Mouse (Mus musculus) midbrain, embryonic 13.5 days (tissue): ENCODE measurements around the gene Ecpas. TPM values are rescaled to one million over a fixed set of nuclear protein-coding genes. Genes with fewer than 3 reads are reported as not detected.

Experiments
- ATAC-seq: fragments of 200-750 bp; cut with Nextera tagmentation; 2 replicates; pipeline ENCODE4 v1.8.0; 2017; ENCODE audit warnings: mild to moderate bottlenecking, moderate TSS enrichment, moderate library complexity
- H3K27ac ChIP-seq: fragments of 300-500 bp; sonication (generic); 2 replicates; pipeline ENCODE4 v1.5.1; 2015; ENCODE audit warnings: inconsistent platforms, mild to moderate bottlenecking, moderate library complexity
- H3K27me3 ChIP-seq: fragments of 300-500 bp; sonication (generic); 2 replicates; pipeline ENCODE4 v1.6.1; 2015; ENCODE audit warnings: mild to moderate bottlenecking, inconsistent platforms
- H3K36me3 ChIP-seq: fragments of 300-500 bp; sonication (generic); 2 replicates; pipeline ENCODE4 v1.6.1; 2015; ENCODE audit warnings: mild to moderate bottlenecking, inconsistent platforms
- H3K4me1 ChIP-seq: fragments of 300-500 bp; sonication (generic); replicated peaks from 2 replicates; pipeline ENCODE4 v1.6.1; 2015; ENCODE audit warnings: inconsistent platforms
- H3K4me2 ChIP-seq: fragments of 300-500 bp; sonication (generic); replicated peaks from 2 replicates; pipeline ENCODE4 v1.6.1; 2015; ENCODE audit warnings: moderate library complexity, mild to moderate bottlenecking, inconsistent platforms
- H3K4me3 ChIP-seq: fragments of 300-500 bp; sonication (generic); replicated peaks from 2 replicates; pipeline ENCODE4 v1.5.1; 2015; ENCODE audit warnings: mild to moderate bottlenecking, inconsistent platforms
- H3K9ac ChIP-seq: fragments of 300-500 bp; sonication (generic); replicated peaks from 2 replicates; pipeline ENCODE4 v1.6.1; 2015; ENCODE audit warnings: mild to moderate bottlenecking, inconsistent platforms
- H3K9me3 ChIP-seq: fragments of 300-500 bp; sonication (generic); 2 replicates; pipeline ENCODE4 v1.6.1; 2016; ENCODE audit warnings: mild to moderate bottlenecking, inconsistent platforms
- WGBS: fragments of 180-500 bp; shearing (Covaris S2); methylation state at CpG from one replicate; pipeline ENCODE4 v1.1.7; 2015; 5-methylcytosine and 5-hydroxymethylcytosine counted together
- polyA plus RNA-seq: library from polyadenylated mRNA; unstranded; fragments of >200 nt; fragmentation: Nextera tagmentation; extraction: Ambion mirVana; gene quantifications from 2 replicates; pipeline ENCODE4 v1.2.1, GENCODE M21; 2015

The Ecpas gene
- polyA plus RNA-seq, 1 experiment from 2014 or later: 32.0 TPM

DNA sequence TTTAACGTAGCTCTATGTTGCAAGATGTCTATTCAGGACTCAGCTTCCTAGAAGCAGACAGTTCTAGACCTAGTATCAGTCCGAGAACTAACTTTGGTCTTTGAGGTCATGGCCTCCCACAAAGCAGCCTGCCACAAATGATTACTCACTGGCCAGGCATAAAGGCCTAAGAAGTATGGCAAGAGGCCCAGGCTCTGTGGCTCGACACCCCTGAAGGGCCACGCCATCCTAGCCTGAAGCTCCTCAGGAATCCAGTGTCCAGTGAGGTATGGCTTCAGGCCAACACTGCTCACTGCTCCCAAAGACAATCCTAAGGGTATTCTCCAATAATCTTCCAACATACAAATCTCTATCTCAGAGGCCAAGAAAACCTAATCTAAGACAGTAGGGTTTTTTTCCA lies 86.6 kb downstream of the Ecpas start:
- Histone ChIP-seq H3K27me3 (no peaks in the 10 kb centered on the region), H3K27ac (no peak overlapping the region), H3K9ac (no peak overlapping the region), H3K4me2 (no peak overlapping the region), H3K36me3 (peaks cover 40% of the 10 kb centered on the region), H3K9me3 (no peaks in the 10 kb centered on the region), H3K4me1 (no peaks in the 10 kb centered on the region), H3K4me3 (no peak overlapping the region)
- WGBS: 80% methylated on average over 4 of the region's 4 CpGs
- ATAC-seq: no peak

DNA sequence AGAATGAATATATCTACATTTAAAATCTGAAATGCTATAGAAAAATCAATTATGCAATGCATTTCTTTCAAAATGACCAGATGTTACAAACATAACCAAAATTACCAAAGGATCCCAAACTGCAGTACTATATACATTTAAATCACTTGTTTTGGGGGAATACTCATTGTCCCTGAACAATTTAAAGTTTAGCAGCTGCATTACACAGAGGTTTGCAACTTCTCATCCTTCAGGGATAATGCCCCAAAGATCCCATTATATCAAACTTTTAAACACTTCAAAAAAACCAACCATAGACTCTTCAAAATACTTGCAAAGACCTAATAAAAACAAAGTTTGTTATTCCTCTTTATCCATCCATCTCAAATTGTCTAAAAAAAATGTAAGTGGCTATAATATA lies 124.9 kb downstream of the Ecpas start, which contains the start of gene Olfr267:
Gene Olfr267, minus strand, starts transcription at position 101 of the 400 bp plus-strand sequence.
- Histone ChIP-seq H3K4me1 (no peaks in the 10 kb centered on the region), H3K4me2 (no peak within 1 kb of the TSS), H3K9me3 (no peaks in the 10 kb centered on the region), H3K4me3 (no peak within 1 kb of the TSS), H3K36me3 (no peaks in the 10 kb centered on the region), H3K9ac (no peak within 1 kb of the TSS), H3K27ac (no peak within 1 kb of the TSS), H3K27me3 (no peaks in the 10 kb centered on the region)
- no peak for ATAC-seq

DNA sequence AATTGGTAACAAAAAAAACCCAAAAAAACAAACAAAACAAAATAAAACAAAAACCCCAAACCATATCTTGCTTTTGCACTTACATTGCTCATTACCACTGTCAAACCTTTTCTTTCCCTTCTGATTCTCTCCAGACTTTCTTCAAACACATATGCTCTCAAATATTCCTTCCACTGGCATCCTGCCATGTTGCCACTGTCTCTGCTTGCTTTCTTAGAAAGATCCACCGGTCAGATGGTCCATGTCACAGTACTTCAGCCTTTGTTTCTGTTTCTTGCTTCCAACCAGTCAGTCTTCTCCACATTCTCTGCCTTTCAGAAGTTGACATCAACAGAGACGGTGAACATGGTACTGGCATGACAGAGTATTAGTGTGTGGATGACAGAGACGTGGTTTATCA lies 125.9 kb downstream of the Ecpas start:
- 86% methylated on average over 3 of the region's 3 CpGs for WGBS

DNA sequence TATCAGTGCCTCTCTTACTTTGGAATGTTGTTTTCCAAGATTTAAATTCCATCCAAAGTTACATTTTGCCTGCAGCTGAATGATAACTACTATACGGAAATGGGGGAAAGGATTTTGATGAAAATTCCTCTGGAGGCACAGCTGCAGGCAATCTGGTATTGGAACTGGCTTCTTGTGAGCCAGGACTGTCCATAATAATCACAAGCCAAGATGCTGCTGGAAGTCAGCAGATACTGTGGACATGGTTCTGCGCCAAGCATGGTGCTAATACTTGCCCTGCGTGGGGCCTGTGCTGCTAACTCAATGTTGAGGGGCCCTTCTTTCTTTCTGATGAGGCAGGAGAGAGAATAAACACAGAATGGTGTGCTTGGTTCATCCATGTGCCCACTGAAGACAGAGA lies 149.1 kb downstream of the Ecpas start:
- Histone ChIP-seq H3K4me3 (no peak overlapping the region), H3K9ac (no peak overlapping the region), H3K4me2 (no peak overlapping the region), H3K27ac (no peak overlapping the region), H3K36me3 (no peaks in the 10 kb centered on the region), H3K27me3 (no peaks in the 10 kb centered on the region), H3K4me1 (no peaks in the 10 kb centered on the region), H3K9me3 (no peaks in the 10 kb centered on the region)
- ATAC-seq: no peak
- WGBS: 92% methylated on average over 3 of the region's 3 CpGs

More for the DNA sequence above, 125.9 kb downstream of the Ecpas start:
- no peak overlapping the region for H3K4me3 ChIP-seq
- H3K9ac ChIP-seq: no peak overlapping the region
- ATAC-seq: no peak
- no peaks in the 10 kb centered on the region for H3K4me1 ChIP-seq
- no peak overlapping the region for H3K27ac ChIP-seq
- H3K36me3 ChIP-seq: no peaks in the 10 kb centered on the region
- no peak overlapping the region for H3K4me2 ChIP-seq
- no peaks in the 10 kb centered on the region for H3K27me3 ChIP-seq
- H3K9me3 ChIP-seq: no peaks in the 10 kb centered on the region

DNA sequence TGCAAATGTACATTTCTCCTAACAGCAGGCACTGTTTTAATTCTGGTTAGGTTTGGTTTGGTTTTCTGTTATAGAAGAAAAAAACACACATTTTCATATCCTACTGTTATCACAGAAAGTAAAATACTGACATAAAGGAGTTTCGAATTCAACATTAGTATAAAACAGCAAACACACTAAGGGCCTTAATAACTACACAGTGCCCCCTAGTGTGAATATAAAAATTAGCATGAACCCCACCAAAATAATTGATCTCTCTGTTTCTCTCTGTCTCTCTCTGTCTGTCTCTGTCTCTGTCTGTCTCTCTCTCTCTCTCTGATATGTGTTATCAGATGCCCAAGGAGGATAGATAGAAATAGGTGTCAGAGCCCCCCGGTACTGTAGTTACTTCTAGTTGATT lies 163.0 kb downstream of the Ecpas start:
- Histone ChIP-seq H3K27me3 (no peaks in the 10 kb centered on the region), H3K4me3 (no peak overlapping the region), H3K9ac (no peak overlapping the region), H3K4me1 (no peaks in the 10 kb centered on the region), H3K27ac (no peak overlapping the region), H3K36me3 (no peaks in the 10 kb centered on the region), H3K9me3 (no peaks in the 10 kb centered on the region), H3K4me2 (no peak overlapping the region)
- 60% methylated on average over 2 of the region's 2 CpGs for WGBS
- ATAC-seq: no peak

DNA sequence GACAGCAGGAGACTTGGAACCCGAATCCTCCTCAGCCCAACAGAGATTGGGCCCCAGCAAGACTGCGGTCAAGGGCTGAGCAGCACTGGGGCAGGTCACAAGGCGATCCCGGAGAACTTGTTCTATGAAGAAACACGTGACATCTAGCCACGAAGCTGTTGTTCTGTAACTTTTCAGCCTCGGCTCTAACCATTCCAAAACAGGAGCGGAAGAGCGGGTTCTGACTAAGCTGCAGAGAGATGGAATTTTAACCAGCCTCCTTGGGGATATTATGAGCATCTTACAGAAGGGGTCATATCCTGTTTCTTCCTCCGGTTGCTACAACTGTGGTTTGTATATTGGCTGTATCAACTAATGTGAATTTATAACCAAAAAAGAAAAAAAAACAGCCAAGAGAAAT lies 163.4 kb downstream of the Ecpas start:
- no peaks in the 10 kb centered on the region for H3K27me3 ChIP-seq
- no peaks in the 10 kb centered on the region for H3K36me3 ChIP-seq
- H3K4me3 ChIP-seq: no peak overlapping the region
- no peak overlapping the region for H3K27ac ChIP-seq
- ATAC-seq: no peak
- H3K4me1 ChIP-seq: no peaks in the 10 kb centered on the region
- 51% methylated on average over 10 of the region's 10 CpGs for WGBS
- no peaks in the 10 kb centered on the region for H3K9me3 ChIP-seq
- H3K4me2 ChIP-seq: no peak overlapping the region
- no peak overlapping the region for H3K9ac ChIP-seq

Other genes starting within 250 kb of the Ecpas start
- not detected in 2 replicates for gene Olfr267, start 125.0 kb downstream of the Ecpas start, polyA plus RNA-seq
- 0.77 and 0.95 TPM in 2 replicates for gene Zkscan16, start 30.9 kb upstream of the Ecpas start, polyA plus RNA-seq
- gene Ptgr1, start 74.4 kb upstream of the Ecpas start, polyA plus RNA-seq: 4.8 and 5.4 TPM in 2 replicates
- gene Dnajc25, start 82.3 kb upstream of the Ecpas start, polyA plus RNA-seq: 6.0 and 7.5 TPM in 2 replicates
- 6.8 and 9.5 TPM in 2 replicates for gene Gm20503, start 90.5 kb upstream of the Ecpas start, polyA plus RNA-seq
- 123 and 145 TPM in 2 replicates for gene Gng10, start 122.3 kb upstream of the Ecpas start, polyA plus RNA-seq
- gene AI481877, start 226.2 kb upstream of the Ecpas start, polyA plus RNA-seq: 0.04 TPM in 1 of 2 replicates, not detected in the other